Mouse (Mus musculus): ENCODE measurements around the gene Pdxk. TPM values are rescaled to one million over a fixed set of nuclear protein-coding genes. Genes with fewer than 3 reads are reported as not detected.
A peak's percentile ranks its signal among the peaks of the same experiment; 100 is the strongest.
"Not testable (repeated sequence)": the region's sequence is repeated elsewhere in the genome, so short reads cannot be mapped to it uniquely, and the experiment has no call there.

The Pdxk gene
- polyA plus RNA-seq (2016; fragmentation: Nextera tagmentation; extraction: Ambion mirVana) = 12.1 and 13.3 TPM in 2 replicates

DNA sequence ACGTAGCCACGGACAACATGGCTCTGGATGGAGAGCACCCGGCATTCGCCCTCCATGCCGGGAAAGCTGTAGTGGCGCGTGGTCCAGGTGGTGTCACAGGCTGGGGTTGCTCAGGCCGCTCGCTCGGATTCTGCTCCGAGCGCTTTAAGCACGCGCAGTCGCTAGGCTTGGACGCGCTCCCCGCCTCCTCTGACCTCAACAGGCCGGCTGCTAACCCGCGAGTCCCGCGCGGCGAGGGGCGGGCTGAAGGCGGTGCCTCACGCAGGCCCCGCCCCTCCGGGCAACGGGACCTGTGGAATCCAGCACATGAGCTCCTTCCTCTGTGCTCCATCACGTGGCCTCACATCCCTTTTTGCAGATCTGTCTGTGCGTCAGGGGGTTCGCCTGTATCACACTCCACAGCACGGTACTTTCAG, at the start of gene Pdxk:
TSS of gene Pdxk (minus strand) at position 184 of the 416 bp plus-strand sequence.
- under 1% methylated on average over 35 of the region's 35 CpGs for WGBS
- Histone ChIP-seq H3K9me3 (no peaks in the 10 kb centered on the region), H3K27me3 (0 out of 2 replicates have a peak, but pooled peaks cover 3% of the 10 kb centered on the region), H3K9ac (peak within 1 kb of the TSS; percentile 59), H3K4me3 (peak within 1 kb of the TSS; percentile 59), H3K4me1 (peaks cover 23% of the 10 kb centered on the region), H3K27ac (peak within 1 kb of the TSS; percentile 57; the same call in 1 of the 2 replicates), H3K4me2 (replicated peaks) (peak within 1 kb of the TSS; percentile 90), H3K36me3 (no peaks in the 10 kb centered on the region)
- peak; percentile 86 for ATAC-seq (ENCODE audit: insufficient number of reproducible peaks, insufficient read depth, low FRiP score, low TSS enrichment)

DNA sequence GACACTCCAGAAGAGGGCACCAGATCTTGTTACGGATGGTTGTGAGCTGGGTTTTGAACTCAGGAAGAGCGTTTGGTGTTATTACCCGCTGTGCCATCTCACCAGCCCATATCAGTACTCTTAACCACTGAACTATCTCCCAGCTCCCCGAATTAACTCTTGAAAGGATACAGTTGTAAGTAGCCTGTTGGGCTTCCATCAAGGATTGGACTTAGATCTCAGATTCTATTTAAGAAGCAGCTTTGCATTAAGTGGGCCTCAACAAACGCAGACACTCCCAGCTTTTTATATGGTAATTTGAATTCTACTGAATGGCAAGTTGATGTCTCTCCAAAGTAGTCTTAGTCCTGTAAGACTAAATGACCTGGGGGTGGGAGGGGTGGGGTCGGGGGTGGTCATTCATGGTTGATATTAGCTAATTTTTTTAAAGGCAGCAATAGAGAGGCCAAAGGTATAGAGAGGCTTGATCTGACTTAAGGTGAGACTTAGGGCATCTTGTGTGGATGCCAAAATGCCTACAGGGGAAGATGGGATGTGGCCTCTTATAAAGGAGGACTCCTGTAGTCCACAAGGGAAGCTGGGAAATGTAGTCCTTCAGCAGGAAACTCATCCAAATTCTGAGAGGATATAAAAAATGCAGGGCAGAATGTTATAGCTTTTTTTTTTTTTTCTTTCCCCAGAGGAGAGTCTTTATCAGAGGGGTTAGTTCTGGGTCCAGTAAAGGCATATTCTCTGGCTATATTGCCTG, 38.4 kb upstream of the Pdxk start:
- no peak overlapping the region for H3K4me2 ChIP-seq (replicated peaks)
- no peaks in the 10 kb centered on the region for H3K27me3 ChIP-seq
- H3K4me3 ChIP-seq = no peak overlapping the region
- no peak for ATAC-seq (ENCODE audit: insufficient number of reproducible peaks, insufficient read depth, low FRiP score, low TSS enrichment)
- H3K27ac ChIP-seq = no peak overlapping the region
- no peaks in the 10 kb centered on the region for H3K4me1 ChIP-seq
- H3K9me3 ChIP-seq = no peaks in the 10 kb centered on the region
- H3K9ac ChIP-seq = no peak overlapping the region
- H3K36me3 ChIP-seq = no peaks in the 10 kb centered on the region
- WGBS = 80% methylated on average over 6 of the region's 6 CpGs

DNA sequence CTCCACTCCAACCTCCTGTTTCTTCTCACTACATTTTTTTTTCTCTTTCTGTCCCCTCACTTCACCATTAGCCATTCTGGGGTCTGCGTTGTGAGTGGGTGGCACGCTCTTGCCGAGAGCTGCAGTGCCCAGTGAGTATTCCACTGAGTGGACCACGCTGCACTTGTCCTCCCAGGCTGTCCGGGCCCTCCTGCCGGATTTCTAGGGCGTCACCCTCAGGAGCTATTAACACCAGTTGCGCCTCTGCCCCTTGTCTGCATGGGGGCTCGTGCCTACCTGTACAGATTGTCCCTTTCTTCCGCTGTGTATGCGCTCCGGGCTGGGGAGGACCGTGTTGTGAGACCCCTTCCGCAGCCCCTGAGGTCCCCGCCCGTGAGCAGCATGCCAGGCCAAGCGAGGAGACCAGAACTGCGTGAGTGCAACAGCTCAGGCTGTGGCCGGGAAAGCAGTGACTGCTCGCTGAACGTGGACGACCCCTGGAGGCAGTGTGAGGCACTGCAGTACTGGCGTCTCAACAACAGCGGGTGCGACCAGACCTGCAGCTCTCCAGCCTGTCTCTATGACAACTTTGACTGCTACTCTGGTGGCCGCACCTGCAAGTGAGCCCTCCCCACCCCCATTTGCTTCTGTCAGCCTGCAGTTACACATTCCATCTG, 22.8 kb upstream of the Pdxk start:
- Histone ChIP-seq H3K4me2 (replicated peaks) (peak overlapping the region; percentile 51), H3K27ac (no peak overlapping the region), H3K4me1 (no peaks in the 10 kb centered on the region), H3K9ac (peak overlapping the region; percentile 42), H3K36me3 (no peaks in the 10 kb centered on the region), H3K27me3 (peaks cover 13% of the 10 kb centered on the region), H3K4me3 (peak overlapping the region; percentile 23), H3K9me3 (no peaks in the 10 kb centered on the region)
- peak; percentile 68; the same call in 1 of the 2 replicates for ATAC-seq (ENCODE audit: insufficient number of reproducible peaks, insufficient read depth, low FRiP score, low TSS enrichment)
- 10% methylated on average over 26 of the region's 26 CpGs for WGBS

DNA sequence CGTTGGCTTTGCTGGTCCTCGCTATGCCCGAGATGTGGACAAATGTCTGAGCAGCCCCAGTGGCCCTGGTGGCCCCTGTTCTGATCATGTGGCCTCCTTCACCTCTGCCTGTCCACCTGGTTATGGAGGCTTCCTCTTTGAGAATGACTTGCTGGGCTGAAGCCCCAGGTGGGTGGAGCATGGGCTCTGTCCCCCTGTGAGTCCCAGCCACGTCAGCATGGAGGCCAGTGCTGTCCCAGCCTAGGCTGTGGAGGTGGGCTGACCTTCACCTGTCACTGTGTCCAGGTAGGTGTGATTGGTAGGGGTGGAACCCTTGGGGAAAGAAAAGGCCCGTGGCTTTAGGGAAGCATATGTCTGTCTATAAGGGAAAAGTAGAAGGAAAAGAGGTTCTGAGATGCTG, 22.1 kb upstream of the Pdxk start:
- H3K27ac ChIP-seq = no peak overlapping the region

DNA sequence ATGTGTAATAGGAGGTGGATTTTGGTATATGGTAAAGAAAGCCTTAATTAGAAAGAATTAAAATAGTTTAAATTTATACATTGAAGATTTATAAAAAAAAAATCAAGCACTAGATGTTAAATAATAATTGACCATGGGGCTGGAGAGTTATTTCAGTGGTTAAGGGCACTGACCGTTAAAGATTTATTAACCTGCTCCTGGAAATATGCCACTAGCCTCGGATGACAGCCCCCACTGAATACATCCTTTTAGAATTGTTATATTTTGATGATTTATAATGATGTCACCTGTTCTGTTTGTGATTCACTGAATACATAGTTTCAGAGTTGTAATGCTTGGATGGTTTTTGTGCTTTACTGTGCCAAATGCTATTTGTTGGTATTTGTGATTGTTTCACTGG, 20.6 kb upstream of the Pdxk start:
- H3K4me1 ChIP-seq; H3K9ac ChIP-seq; H3K9me3 ChIP-seq; ATAC-seq (ENCODE audit: insufficient number of reproducible peaks, insufficient read depth, low FRiP score, low TSS enrichment); H3K4me3 ChIP-seq; H3K36me3 ChIP-seq; H3K4me2 ChIP-seq (replicated peaks); H3K27ac ChIP-seq: not testable (repeated sequence)
- H3K27me3 ChIP-seq = peaks cover 16% of the 10 kb centered on the region
- 75% methylated on average over 2 of the region's 2 CpGs for whole genome bisulfite sequencing

More for the DNA sequence above, 22.1 kb upstream of the Pdxk start:
- H3K9me3 ChIP-seq = no peaks in the 10 kb centered on the region
- no peak for ATAC-seq (ENCODE audit: insufficient number of reproducible peaks, insufficient read depth, low FRiP score, low TSS enrichment)
- peaks cover 16% of the 10 kb centered on the region for H3K27me3 ChIP-seq
- no peak overlapping the region for H3K4me2 ChIP-seq (replicated peaks)
- H3K9ac ChIP-seq = no peak overlapping the region
- no peaks in the 10 kb centered on the region for H3K4me1 ChIP-seq
- H3K4me3 ChIP-seq = no peak overlapping the region
- 63% methylated on average over 5 of the region's 5 CpGs for WGBS
- H3K36me3 ChIP-seq = no peaks in the 10 kb centered on the region

DNA sequence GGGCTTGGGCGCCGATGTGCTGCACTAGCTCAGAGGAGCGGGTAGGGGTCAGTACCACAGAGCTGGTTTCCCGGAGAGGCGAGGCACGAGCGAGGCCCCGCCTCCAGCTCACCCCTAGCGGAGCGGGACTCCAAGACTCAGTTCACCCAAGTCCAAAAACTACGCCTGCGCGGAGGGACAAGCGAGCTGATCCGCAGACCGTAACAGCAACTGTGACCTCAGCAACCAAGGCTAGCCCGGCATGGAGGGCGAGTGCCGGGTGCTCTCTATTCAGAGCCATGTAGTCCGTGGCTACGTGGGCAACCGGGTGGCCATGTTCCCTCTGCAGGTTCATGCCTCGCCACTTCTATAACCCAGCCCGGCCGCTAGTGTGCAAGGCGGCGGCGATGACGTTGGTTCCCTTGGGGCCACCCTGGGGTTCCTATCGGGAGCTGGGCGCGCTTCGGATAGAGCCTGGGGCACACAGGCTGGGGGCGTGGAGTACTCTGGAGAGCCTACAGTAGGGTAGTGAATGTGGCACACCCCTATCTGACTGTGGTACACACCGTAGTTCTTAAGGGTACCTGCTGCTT, 17.2 kb upstream of the Pdxk start:
- ATAC-seq (ENCODE audit: insufficient number of reproducible peaks, insufficient read depth, low FRiP score, low TSS enrichment) = peak; percentile 93
- under 1% methylated on average over 35 of the region's 35 CpGs for WGBS

DNA sequence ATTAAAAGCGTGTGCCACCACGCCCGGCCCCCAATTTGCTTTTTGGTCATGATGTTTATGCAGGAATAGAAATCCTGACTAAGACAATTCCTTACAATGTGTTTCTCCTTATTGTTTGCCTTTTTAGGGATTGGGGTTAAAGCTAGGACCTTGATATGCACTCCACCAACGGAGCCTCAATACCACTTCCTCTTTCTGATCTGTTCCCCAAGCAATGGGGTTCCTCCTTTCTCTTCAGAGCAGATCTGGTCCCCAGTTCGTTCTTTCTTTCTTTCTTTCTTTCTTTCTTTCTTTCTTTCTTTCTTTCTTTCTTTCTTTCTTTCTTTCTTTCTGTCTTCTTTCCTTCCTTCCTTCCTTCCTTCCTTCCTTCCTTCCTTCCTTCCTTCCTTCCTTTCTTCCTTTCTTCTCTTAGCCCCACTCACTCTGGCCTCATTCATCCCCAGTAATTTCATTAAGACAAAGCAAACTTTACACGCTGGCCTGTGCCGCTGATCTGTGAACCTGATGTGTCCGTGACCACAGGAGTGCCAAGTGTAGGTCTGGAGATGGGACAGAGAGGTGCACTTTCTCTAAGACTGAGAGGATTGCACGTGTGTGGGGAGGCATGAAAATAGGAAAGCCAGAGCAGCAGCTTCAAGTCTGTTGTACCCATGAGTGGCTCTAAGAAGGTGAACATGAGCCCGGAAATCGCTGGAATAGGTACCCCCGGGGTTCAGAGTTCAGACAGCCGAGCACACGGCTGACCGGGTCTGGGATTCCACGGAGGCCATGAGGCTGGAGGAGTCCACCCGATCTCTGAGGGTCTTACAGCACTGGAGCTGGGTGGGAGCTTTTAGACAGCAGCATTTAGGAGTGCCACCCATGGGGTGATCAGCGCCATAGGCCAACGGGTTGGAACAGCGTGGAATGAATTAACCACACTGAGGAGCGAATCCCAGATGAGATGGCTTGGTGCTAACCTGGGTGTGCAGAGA, 16.5 kb upstream of the Pdxk start:
- Histone ChIP-seq H3K4me1 (no peaks in the 10 kb centered on the region; the same call in 1 of the 2 replicates), H3K9me3 (no peaks in the 10 kb centered on the region), H3K9ac (peak overlapping the region; percentile 48; the same call in 1 of the 2 replicates), H3K4me3 (peak overlapping the region; percentile 48), H3K4me2 (replicated peaks) (peak overlapping the region; percentile 85), H3K36me3 (no peaks in the 10 kb centered on the region), H3K27me3 (peaks cover 13% of the 10 kb centered on the region), H3K27ac (no peak overlapping the region)
- WGBS = 34% methylated on average over 21 of the region's 21 CpGs
- peak; percentile 32; the same call in 1 of the 2 replicates for ATAC-seq (ENCODE audit: insufficient number of reproducible peaks, insufficient read depth, low FRiP score, low TSS enrichment)

More for the DNA sequence above, 17.2 kb upstream of the Pdxk start:
- peaks cover 16% of the 10 kb centered on the region for H3K27me3 ChIP-seq
- no peaks in the 10 kb centered on the region; the same call in 1 of the 2 replicates for H3K4me1 ChIP-seq
- peak overlapping the region; percentile 85 for H3K4me2 ChIP-seq (replicated peaks)
- no peaks in the 10 kb centered on the region for H3K36me3 ChIP-seq
- peak overlapping the region; percentile 48 for H3K4me3 ChIP-seq
- 0 out of 2 replicates have a peak overlapping the region, but pooled peaks have one; percentile 30 for H3K27ac ChIP-seq
- H3K9ac ChIP-seq = peak overlapping the region; percentile 48
- H3K9me3 ChIP-seq = no peaks in the 10 kb centered on the region

DNA sequence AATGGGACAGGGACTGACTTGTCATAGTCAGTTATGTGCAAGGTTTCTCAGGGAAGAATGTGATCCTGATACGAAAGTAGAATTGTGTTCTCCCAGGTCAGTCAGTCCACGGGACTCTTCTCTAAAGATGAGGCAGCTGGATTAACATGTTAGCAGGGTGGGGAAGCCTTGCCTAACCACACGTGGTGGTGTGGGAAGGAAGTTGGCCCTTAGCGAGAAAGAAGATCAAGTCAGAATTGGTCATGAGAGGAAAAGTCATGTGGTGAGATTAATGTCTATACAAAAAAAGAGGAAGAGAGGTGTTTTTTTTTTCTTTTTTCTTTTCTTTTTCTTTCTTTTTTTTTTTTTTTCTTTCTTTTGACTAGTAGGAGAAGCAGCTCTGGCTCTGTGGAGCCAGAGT, 12.0 kb upstream of the Pdxk start:
- Histone ChIP-seq H3K4me3 (no peak overlapping the region), H3K36me3 (no peaks in the 10 kb centered on the region), H3K9me3 (no peaks in the 10 kb centered on the region), H3K27me3 (no peaks in the 10 kb centered on the region), H3K27ac (no peak overlapping the region), H3K9ac (no peak overlapping the region), H3K4me1 (no peaks in the 10 kb centered on the region; the same call in 1 of the 2 replicates), H3K4me2 (replicated peaks) (no peak overlapping the region)
- WGBS = 77% methylated on average over 4 of the region's 4 CpGs
- no peak for ATAC-seq (ENCODE audit: insufficient number of reproducible peaks, insufficient read depth, low FRiP score, low TSS enrichment)

DNA sequence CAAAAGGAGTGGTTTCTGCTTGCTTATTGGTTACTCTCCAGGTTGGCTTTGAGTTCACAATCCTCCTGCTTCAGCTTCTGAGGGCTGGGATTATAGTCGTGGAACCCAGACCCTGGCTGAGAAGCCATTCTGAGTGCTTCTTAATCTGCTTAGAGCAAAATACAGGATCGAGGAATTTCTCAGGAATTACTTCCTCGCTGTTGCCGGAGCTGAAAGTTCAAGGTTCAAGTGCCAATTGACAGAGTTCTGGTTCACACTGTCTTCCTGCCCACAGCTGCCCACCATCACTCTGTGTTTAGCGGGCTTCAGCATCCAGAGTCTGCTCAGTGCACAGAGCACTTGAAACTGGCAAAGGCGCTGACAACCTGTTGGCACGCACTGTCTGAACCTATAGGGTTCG, 10.0 kb upstream of the Pdxk start:
- Histone ChIP-seq H3K4me3 (no peak overlapping the region), H3K4me2 (replicated peaks) (no peak overlapping the region), H3K36me3 (no peaks in the 10 kb centered on the region), H3K9me3 (no peaks in the 10 kb centered on the region), H3K4me1 (no peaks in the 10 kb centered on the region), H3K27me3 (no peaks in the 10 kb centered on the region), H3K9ac (no peak overlapping the region), H3K27ac (no peak overlapping the region)
- ATAC-seq (ENCODE audit: insufficient number of reproducible peaks, insufficient read depth, low FRiP score, low TSS enrichment) = no peak
- WGBS = 71% methylated on average over 8 of the region's 8 CpGs

DNA sequence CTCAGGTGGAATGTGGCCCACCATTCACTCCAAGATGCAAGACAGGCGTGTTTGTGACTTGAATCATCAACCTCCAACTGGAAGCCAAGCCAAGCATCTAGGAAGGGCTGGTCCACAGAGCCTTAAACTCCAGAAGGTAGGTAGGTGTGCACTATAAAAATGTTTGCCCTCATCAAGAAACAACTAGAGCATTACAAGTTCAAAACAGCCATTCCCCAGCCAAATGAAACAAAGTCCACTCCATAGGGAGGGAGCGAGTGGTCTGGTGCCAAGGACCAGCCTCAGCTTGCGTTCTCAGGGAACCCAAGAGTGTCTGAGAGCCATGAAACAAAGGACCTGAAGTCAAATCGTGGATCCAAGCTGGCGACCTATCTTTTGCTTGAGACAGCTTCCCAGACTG, 8.7 kb upstream of the Pdxk start:
- Histone ChIP-seq H3K9me3 (no peaks in the 10 kb centered on the region), H3K4me1 (no peaks in the 10 kb centered on the region), H3K4me3 (no peak overlapping the region), H3K27me3 (no peaks in the 10 kb centered on the region), H3K27ac (no peak overlapping the region), H3K9ac (no peak overlapping the region), H3K36me3 (no peaks in the 10 kb centered on the region), H3K4me2 (replicated peaks) (no peak overlapping the region)
- ATAC-seq (ENCODE audit: insufficient number of reproducible peaks, insufficient read depth, low FRiP score, low TSS enrichment) = no peak
- WGBS = 58% methylated on average over 5 of the region's 5 CpGs

DNA sequence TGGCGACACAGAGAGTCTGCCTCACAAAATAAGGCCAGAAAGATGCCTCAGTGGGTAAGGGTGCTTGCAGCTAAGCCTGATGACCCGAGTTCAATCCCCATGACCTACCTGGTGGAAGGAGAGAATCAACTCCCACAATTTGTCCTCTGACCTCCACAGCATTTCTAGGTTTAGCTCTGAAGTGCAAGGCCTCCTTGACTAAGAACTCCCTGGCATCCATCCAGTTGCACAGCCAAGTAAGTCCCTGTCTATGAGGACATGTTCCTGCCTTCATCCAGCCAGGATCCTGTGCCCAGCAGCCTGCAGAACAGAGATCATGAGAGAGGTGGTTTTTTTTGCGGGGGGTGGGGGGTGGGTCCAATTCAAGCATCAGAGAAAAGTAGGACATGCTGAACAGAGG, 7.3 kb upstream of the Pdxk start:
- Histone ChIP-seq H3K4me1 (peaks cover 5% of the 10 kb centered on the region; the same call in 1 of the 2 replicates), H3K27me3 (no peaks in the 10 kb centered on the region), H3K9ac (no peak overlapping the region), H3K4me2 (replicated peaks) (no peak overlapping the region), H3K9me3 (no peaks in the 10 kb centered on the region), H3K4me3 (no peak overlapping the region), H3K27ac (no peak overlapping the region), H3K36me3 (no peaks in the 10 kb centered on the region)
- 75% methylated on average over 3 of the region's 3 CpGs for WGBS
- ATAC-seq (ENCODE audit: insufficient number of reproducible peaks, insufficient read depth, low FRiP score, low TSS enrichment) = no peak
